Mouse (Mus musculus): ENCODE results near the gene Tbc1d32.

GRCm38 (mm10) chr10:56129642-56130041 is 98.8 kb downstream of the Tbc1d32 start:
- no peak for TF ChIP-seq CTCF (IDR thresholded peaks at IDR 0.05; ENCODE audit: insufficient read depth, low read depth, low read length)
- TF ChIP-seq POLR2A (IDR thresholded peaks at IDR 0.05; ENCODE audit: insufficient read depth, low read depth, low read length) = no peak

All from olfactory bulb, adult 2 months (tissue).